Mouse (Mus musculus): Measurements from ENCODE around the gene Hspa12a.

GRCm38 (mm10) chr19:58840721-58841271 is 102.7 kb downstream of the Hspa12a start:
- TF ChIP-seq CTCF (IDR thresholded peaks at IDR 0.05; ENCODE audit: low read depth), result no peak
- TF ChIP-seq EP300 (IDR thresholded peaks at IDR 0.05; ENCODE audit: low read depth), result no peak
